Mouse (Mus musculus) gastrocnemius, adult 8-10 months (tissue): ENCODE measurements around the gene Nyap2. TPM values are rescaled to one million over a fixed set of nuclear protein-coding genes. Genes with fewer than 3 reads are reported as not detected.

ENCODE experiments used
- DNase-seq, 2 experiments: peaks; one replicate each; pipeline ENCODE4 v3.0.0; 2022; ENCODE audit warnings: low spot score in 2 of 2
- total RNA-seq, 4 experiments: library from RNA; stranded (reverse); gene quantifications; 2 replicates each; pipeline ENCODE4 v1.2.4; 2022

The Nyap2 gene
- total RNA-seq, result not detected

GRCm38 (mm10) chr1:81076831-81077664 is at the start of gene Nyap2:
Gene Nyap2, plus strand, starts transcription at chr1:81076950.
- DNase-seq, result no peak

- no peak for DNase-seq
These were observed 33.6 kb upstream of the Nyap2 start for GRCm38 (mm10) chr1:81042907-81043868.

- DNase-seq, result no peak
These were observed 18.4 kb upstream of the Nyap2 start for GRCm38 (mm10) chr1:81058340-81058739.

- no peak for DNase-seq
These were observed 17.9 kb upstream of the Nyap2 start for GRCm38 (mm10) chr1:81058835-81059234.

GRCm38 (mm10) chr1:81062811-81063210 is 13.9 kb upstream of the Nyap2 start:
- DNase-seq, result no peak

- no peak for DNase-seq
These were observed 491 bp upstream of the Nyap2 start for GRCm38 (mm10) chr1:81076259-81076658.

- DNase-seq, result no peak
These were observed 1.0 kb downstream of the Nyap2 start for GRCm38 (mm10) chr1:81077665-81078314.

GRCm38 (mm10) chr1:81087485-81087884 is 10.7 kb downstream of the Nyap2 start:
- no peak for DNase-seq

GRCm38 (mm10) chr1:81090400-81090799 is 13.7 kb downstream of the Nyap2 start:
- no peak for DNase-seq

- DNase-seq, result no peak
These were observed 14.2 kb downstream of the Nyap2 start for GRCm38 (mm10) chr1:81090979-81091378.

- no peak for DNase-seq
These were observed 15.3 kb downstream of the Nyap2 start for GRCm38 (mm10) chr1:81092056-81092455.

GRCm38 (mm10) chr1:81092886-81093285 is 16.1 kb downstream of the Nyap2 start:
- DNase-seq, result no peak

GRCm38 (mm10) chr1:81098950-81099349 is 22.2 kb downstream of the Nyap2 start:
- DNase-seq, result no peak

- DNase-seq, result no peak
These were observed 25.0 kb downstream of the Nyap2 start for GRCm38 (mm10) chr1:81101749-81102148.

- DNase-seq, result no peak
These were observed 43.0 kb downstream of the Nyap2 start for GRCm38 (mm10) chr1:81119732-81120131.

- no peak for DNase-seq
These were observed 55.4 kb downstream of the Nyap2 start for GRCm38 (mm10) chr1:81132007-81132712.

- no peak for DNase-seq
These were observed 67.1 kb downstream of the Nyap2 start for GRCm38 (mm10) chr1:81143855-81144254.

- DNase-seq, result no peak
These were observed 68.8 kb downstream of the Nyap2 start for GRCm38 (mm10) chr1:81145576-81145975.

- DNase-seq, result no peak
These were observed 92.5 kb downstream of the Nyap2 start for GRCm38 (mm10) chr1:81169245-81169644.

- DNase-seq, result no peak
These were observed 96.0 kb downstream of the Nyap2 start for GRCm38 (mm10) chr1:81172703-81173102.

GRCm38 (mm10) chr1:81173303-81173702 is 96.6 kb downstream of the Nyap2 start:
- DNase-seq, result no peak
